Comparison of ENCODE assay signal across 8 mouse cellular contexts in genomic region chr17:70755669-70756263, GRCm38 (mm10).
DNase-seq lines count a peak whose midpoint lies in the region; ATAC-seq and TF ChIP-seq lines count a peak whose summit lies in the region.

No protein-coding gene starts in this region.

- no peaks in the 10 kb centered on the region for H3K27me3 ChIP-seq in ES-Bruce4 (ENCODE audit: control insufficient read depth, insufficient read depth, low read length, poor library complexity, severe bottlenecking)
- H3K27me3 ChIP-seq in heart, embryonic 15.5 days: no peaks in the 10 kb centered on the region
- H3K27me3 ChIP-seq in limb, embryonic 14.5 days (ENCODE audit: control insufficient read depth, insufficient read depth, low read length): no peaks in the 10 kb centered on the region
- H3K27me3 ChIP-seq in neural tube, embryonic 13.5 days: peaks cover 12% of the 10 kb centered on the region; the same call in 1 of the 2 replicates

- H3K4me1 ChIP-seq in ES-Bruce4 (ENCODE audit: control insufficient read depth, insufficient read depth, low read length): peaks cover 9% of the 10 kb centered on the region
- peaks cover 15% of the 10 kb centered on the region for H3K4me1 ChIP-seq in brown adipose tissue, adult 24 weeks (ENCODE audit: control insufficient read depth, insufficient read depth, insufficient read length, low read length)
- peaks cover 21% of the 10 kb centered on the region for H3K4me1 ChIP-seq in heart, embryonic 15.5 days (replicated peaks)
- peaks cover 12% of the 10 kb centered on the region for H3K4me1 ChIP-seq in limb, embryonic 14.5 days (ENCODE audit: control insufficient read depth, insufficient read depth, low read length)
- peaks cover 34% of the 10 kb centered on the region for H3K4me1 ChIP-seq in neural tube, embryonic 13.5 days (replicated peaks)

- peak overlapping the region; percentile 83 for H3K4me2 ChIP-seq in heart, embryonic 15.5 days
- peak overlapping the region; percentile 93 for H3K4me2 ChIP-seq in limb, embryonic 14.5 days (replicated peaks; ENCODE audit: low read depth, low read length, severe bottlenecking)
- H3K4me2 ChIP-seq in neural tube, embryonic 13.5 days: peak overlapping the region; percentile 58

- peak; percentile 5; the same call in 1 of the 2 replicates for ATAC-seq in heart, embryonic 15.5 days (replicated peaks; ENCODE audit: insufficient number of reproducible peaks, insufficient read depth, low FRiP score, low read depth)
- ATAC-seq in limb, embryonic 14.5 days (ENCODE audit: low FRiP score, low read depth): peak; percentile 16; the same call in 1 of the 2 replicates
- peak; percentile 69 for ATAC-seq in neural tube, embryonic 13.5 days (ENCODE audit: low read depth)
- no peak for ATAC-seq in activated CD4-positive, CD25-positive, alpha-beta regulatory T cell, adult 4 months

- 8% methylated on average over 13 of the region's 14 CpGs for WGBS in heart, embryonic 15.5 days
- WGBS in limb, embryonic 14.5 days: 3% methylated on average over 13 of the region's 14 CpGs
- 2% methylated on average over 14 of the region's 14 CpGs for WGBS in neural tube, embryonic 13.5 days

- H3K4me3 ChIP-seq in ES-Bruce4 (ENCODE audit: low read depth, low read length): peak overlapping the region; percentile 52
- H3K4me3 ChIP-seq in brown adipose tissue, adult 24 weeks (ENCODE audit: insufficient read depth, low read depth, low read length): peak overlapping the region; percentile 60
- peak overlapping the region; percentile 51 for H3K4me3 ChIP-seq in heart, embryonic 15.5 days
- H3K4me3 ChIP-seq in limb, embryonic 14.5 days (replicated peaks; ENCODE audit: low read length): peak overlapping the region; percentile 38
- H3K4me3 ChIP-seq in neural tube, embryonic 13.5 days: peak overlapping the region; percentile 28

- no peaks in the 10 kb centered on the region for H3K36me3 ChIP-seq in ES-Bruce4 (ENCODE audit: control insufficient read depth, insufficient read depth, low read length, poor library complexity, severe bottlenecking)
- H3K36me3 ChIP-seq in heart, embryonic 15.5 days: no peaks in the 10 kb centered on the region
- no peaks in the 10 kb centered on the region for H3K36me3 ChIP-seq in limb, embryonic 14.5 days (ENCODE audit: control insufficient read depth, insufficient read depth, low read length)
- H3K36me3 ChIP-seq in neural tube, embryonic 13.5 days: no peaks in the 10 kb centered on the region

- peak overlapping the region; percentile 36 for H3K9ac ChIP-seq in ES-Bruce4 (ENCODE audit: low read depth, poor library complexity, severe bottlenecking)
- H3K9ac ChIP-seq in heart, embryonic 15.5 days: peak overlapping the region; percentile 38
- H3K9ac ChIP-seq in limb, embryonic 14.5 days (ENCODE audit: low read depth, low read length, severe bottlenecking): peak overlapping the region; percentile 55
- peak overlapping the region; percentile 53 for H3K9ac ChIP-seq in neural tube, embryonic 13.5 days

- peak overlapping the region; percentile 96 for H3K27ac ChIP-seq in ES-Bruce4 (ENCODE audit: insufficient read depth, low read length)
- 0 out of 2 replicates have a peak overlapping the region, but pooled peaks have one; percentile 47 for H3K27ac ChIP-seq in brown adipose tissue, adult 24 weeks (replicated peaks; ENCODE audit: low read depth, low read length)
- peak overlapping the region; percentile 81 for H3K27ac ChIP-seq in heart, embryonic 15.5 days
- peak overlapping the region; percentile 84 for H3K27ac ChIP-seq in limb, embryonic 14.5 days (replicated peaks; ENCODE audit: low read depth, low read length)
- H3K27ac ChIP-seq in neural tube, embryonic 13.5 days (replicated peaks): peak overlapping the region; percentile 81

- no peak for TF ChIP-seq CTCF in ES-Bruce4 (IDR thresholded peaks at IDR 0.05; ENCODE audit: low read depth, low read length)

- no peaks in the 10 kb centered on the region for H3K9me3 ChIP-seq in ES-Bruce4 (replicated peaks; ENCODE audit: control insufficient read depth, insufficient read depth, low read length, poor library complexity, severe bottlenecking)
- no peaks in the 10 kb centered on the region for H3K9me3 ChIP-seq in heart, embryonic 15.5 days (replicated peaks)
- H3K9me3 ChIP-seq in limb, embryonic 14.5 days (ENCODE audit: control insufficient read depth, low read length): no peaks in the 10 kb centered on the region
- no peaks in the 10 kb centered on the region for H3K9me3 ChIP-seq in neural tube, embryonic 13.5 days

- TF ChIP-seq POLR2A in ES-Bruce4 (IDR thresholded peaks at IDR 0.05; ENCODE audit: insufficient read depth, low read length): no peak
- no peak for TF ChIP-seq POLR2A in limb, embryonic 14.5 days (IDR thresholded peaks at IDR 0.05; ENCODE audit: borderline replicate concordance, extremely low read depth, insufficient read depth, insufficient read length)

- 0 out of 2 replicates have a peak, but pooled peaks have one; percentile 45 for TF ChIP-seq EP300 in ES-Bruce4 (IDR thresholded peaks at IDR 0.05; ENCODE audit: insufficient read depth, low read depth, low read length)

- peak; percentile 53 for DNase-seq in limb, embryonic 14.5 days (ENCODE audit: low spot score)
- no peak for DNase-seq in layer of hippocampus, adult 11-12 months (ENCODE audit: low spot score)
- no peak for DNase-seq in B cell, adult 2 months
